Mouse (Mus musculus) heart, embryonic 12.5 days (tissue): ENCODE results near the gene Slc7a15. TPM values are rescaled to one million over a fixed set of nuclear protein-coding genes. Genes with fewer than 3 reads are reported as not detected.

ENCODE experiments used
- polyA plus RNA-seq: library from polyadenylated mRNA; unstranded; fragments of >200 nt; fragmentation: Nextera tagmentation; extraction: Ambion mirVana; gene quantifications from 2 replicates; pipeline ENCODE4 v1.2.1, GENCODE M21; 2016

Gene Slc7a15
- polyA plus RNA-seq, 1 experiment from 2014 or later = not detected

Other genes with a start within 250 kb of the Slc7a15 start
- gene Rhob, start 99.1 kb downstream of the Slc7a15 start, polyA plus RNA-seq = 52.9 and 55.1 TPM in 2 replicates
- 35.8 and 37.3 TPM in 2 replicates for gene Pum2, start 75.1 kb upstream of the Slc7a15 start, polyA plus RNA-seq
- gene Sdc1, start 172.3 kb upstream of the Slc7a15 start, polyA plus RNA-seq = 46.0 and 46.4 TPM in 2 replicates